Mouse (Mus musculus) midbrain, embryonic 10.5 days (tissue): ENCODE results near the gene Atp6v1e2. TPM values are rescaled to one million over a fixed set of nuclear protein-coding genes. Genes with fewer than 3 reads are reported as not detected.

Experiments used
- DNase-seq: peaks from one replicate; pipeline ENCODE4 v3.0.0-alpha.2; 2017; ENCODE audit warnings: low spot score
- H3K27ac ChIP-seq: fragments of 300-500 bp; sonication (generic); replicated peaks from 2 replicates; pipeline ENCODE4 v1.5.1; 2016; ENCODE audit warnings: mild to moderate bottlenecking
- H3K27me3 ChIP-seq: fragments of 300-500 bp; sonication (generic); 2 replicates; pipeline ENCODE4 v1.6.1; 2016; ENCODE audit warnings: low read depth, mild to moderate bottlenecking; ENCODE audit not compliant: poor library complexity, severe bottlenecking
- H3K36me3 ChIP-seq: fragments of 300-500 bp; sonication (generic); 2 replicates; pipeline ENCODE4 v1.6.1; 2016; ENCODE audit warnings: mild to moderate bottlenecking, moderate library complexity
- H3K4me1 ChIP-seq: fragments of 300-500 bp; sonication (generic); 2 replicates; pipeline ENCODE4 v1.6.1; 2016
- H3K4me3 ChIP-seq: fragments of 300-500 bp; sonication (generic); 2 replicates; pipeline ENCODE4 v1.5.1; 2016; ENCODE audit warnings: mild to moderate bottlenecking, moderate library complexity
- H3K9me3 ChIP-seq: fragments of 300-500 bp; sonication (generic); replicated peaks from 2 replicates; pipeline ENCODE4 v1.6.1; 2016; ENCODE audit warnings: mild to moderate bottlenecking
- WGBS: fragments of 180-500 bp; shearing (Covaris S2); methylation state at CpG from one replicate; pipeline ENCODE4 v1.1.7; 2016; 5-methylcytosine and 5-hydroxymethylcytosine counted together
- polyA plus RNA-seq: library from polyadenylated mRNA; unstranded; fragments of >200 nt; fragmentation: Nextera tagmentation; extraction: Ambion mirVana; gene quantifications from 2 replicates; pipeline ENCODE4 v1.2.1, GENCODE M21; 2016

Atp6v1e2 gene
- polyA plus RNA-seq, 1 experiment from 2014 or later: not detected

GRCm38 (mm10) chr17:86962894-86963585, 15.3 kb upstream of the Atp6v1e2 start, which contains the start of gene Rhoq:
Gene Rhoq, plus strand, starts transcription at chr17:86963082.
- under 1% methylated on average over 81 of the region's 86 CpGs for WGBS
- peak within 1 kb of the TSS; percentile 91 for H3K4me3 ChIP-seq
- peak; percentile 91 for DNase-seq

GRCm38 (mm10) chr17:86962297-86962893, 14.7 kb upstream of the Atp6v1e2 start:
- under 1% methylated on average over 24 of the region's 24 CpGs for WGBS
- Histone ChIP-seq H3K4me3 (peak overlapping the region; percentile 91), H3K27me3 (peaks cover 9% of the 10 kb centered on the region), H3K4me1 (peaks cover 38% of the 10 kb centered on the region), H3K9me3 (no peaks in the 10 kb centered on the region), H3K36me3 (peaks cover 12% of the 10 kb centered on the region), H3K27ac (peak overlapping the region; percentile 97)
- peak; percentile 86 for DNase-seq

More at GRCm38 (mm10) chr17:86962894-86963585, 15.3 kb upstream of the Atp6v1e2 start, which contains the start of gene Rhoq:
- H3K9me3 ChIP-seq: no peaks in the 10 kb centered on the region
- H3K27ac ChIP-seq: peak within 1 kb of the TSS; percentile 97
- peaks cover 9% of the 10 kb centered on the region for H3K27me3 ChIP-seq
- peaks cover 19% of the 10 kb centered on the region for H3K36me3 ChIP-seq
- peaks cover 41% of the 10 kb centered on the region for H3K4me1 ChIP-seq

DNA sequence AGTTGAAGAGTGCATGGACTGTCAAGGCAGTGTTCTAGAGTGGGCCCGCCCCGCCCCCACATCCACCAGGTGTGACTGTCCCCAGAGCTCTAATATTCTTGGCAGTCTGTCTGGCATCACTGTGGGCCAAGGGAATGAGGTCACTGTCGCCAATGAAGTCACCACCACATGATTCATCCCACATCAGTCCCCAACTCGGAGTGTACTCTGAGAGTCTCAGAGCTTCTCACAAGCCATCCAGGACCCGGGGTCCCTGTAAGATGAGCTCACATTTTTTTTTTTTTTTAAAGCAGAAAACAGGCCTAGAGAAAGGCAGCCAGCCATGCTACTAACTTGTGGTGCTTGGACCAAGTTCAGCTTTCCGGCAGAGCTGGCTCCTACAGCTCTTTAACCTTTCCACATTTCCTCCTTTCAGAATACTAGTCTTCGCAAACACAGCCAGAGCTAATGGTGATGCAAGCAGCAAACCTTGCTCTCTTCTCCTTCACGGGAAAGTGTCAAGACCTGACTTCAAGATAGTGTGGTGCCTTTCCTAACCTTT, 13.7 kb upstream of the Atp6v1e2 start:
- Histone ChIP-seq H3K36me3 (0 out of 2 replicates have a peak, but pooled peaks cover 7% of the 10 kb centered on the region), H3K27me3 (peaks cover 9% of the 10 kb centered on the region), H3K4me1 (peaks cover 38% of the 10 kb centered on the region), H3K4me3 (no peak overlapping the region), H3K9me3 (no peaks in the 10 kb centered on the region), H3K27ac (no peak overlapping the region)
- DNase-seq: no peak
- 69% methylated on average over 8 of the region's 8 CpGs for WGBS

GRCm38 (mm10) chr17:86957968-86958367, 10.3 kb upstream of the Atp6v1e2 start:
- Histone ChIP-seq H3K27ac (no peak overlapping the region), H3K9me3 (no peaks in the 10 kb centered on the region), H3K36me3 (no peaks in the 10 kb centered on the region), H3K27me3 (peaks cover 9% of the 10 kb centered on the region), H3K4me1 (peaks cover 14% of the 10 kb centered on the region), H3K4me3 (no peak overlapping the region)
- 92% methylated on average over 14 of the region's 14 CpGs for WGBS
- DNase-seq: no peak

DNA sequence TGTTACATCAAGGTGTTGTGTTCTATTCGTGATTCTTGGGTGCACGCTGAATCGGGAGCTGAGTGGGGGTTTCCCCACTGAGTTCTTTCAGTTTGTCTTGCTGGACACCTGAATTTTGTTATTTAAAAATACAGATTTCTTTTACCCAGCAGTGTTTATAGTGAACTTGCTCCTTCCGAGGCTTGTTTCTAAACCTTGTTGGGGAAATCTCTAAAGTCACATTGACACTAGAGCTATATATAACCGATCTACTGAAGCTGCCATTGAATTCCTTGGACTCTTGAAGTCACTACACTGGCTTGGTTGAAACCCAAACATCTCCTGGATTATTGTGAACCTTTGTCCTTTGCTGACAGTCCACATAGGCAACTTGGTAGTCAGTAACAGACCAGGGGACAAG, 9.5 kb upstream of the Atp6v1e2 start:
- Histone ChIP-seq H3K9me3 (no peaks in the 10 kb centered on the region), H3K4me3 (no peak overlapping the region), H3K36me3 (no peaks in the 10 kb centered on the region), H3K27me3 (peaks cover 9% of the 10 kb centered on the region), H3K27ac (no peak overlapping the region), H3K4me1 (peaks cover 13% of the 10 kb centered on the region)
- DNase-seq: no peak
- 94% methylated on average over 5 of the region's 5 CpGs for WGBS

DNA sequence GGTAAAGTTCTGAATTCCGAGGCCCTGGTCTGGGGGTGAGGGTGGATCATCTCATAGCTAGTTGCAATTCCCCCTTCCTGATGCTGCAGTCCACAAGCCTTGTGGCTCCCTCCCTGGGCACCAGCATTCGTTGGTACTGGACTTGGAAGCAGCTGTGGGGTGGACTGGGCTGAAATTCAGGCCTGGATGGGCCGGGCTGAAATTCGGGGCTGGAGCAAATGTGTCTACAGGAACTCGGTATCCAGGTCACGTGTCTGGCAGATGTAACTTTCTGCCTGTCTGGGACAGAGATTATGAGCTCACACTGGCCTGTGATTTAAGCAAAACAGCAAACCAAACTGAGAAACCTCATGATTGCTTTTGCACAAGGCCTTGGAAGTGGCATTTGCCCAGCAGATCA, 1.1 kb upstream of the Atp6v1e2 start:
- 83% methylated on average over 6 of the region's 6 CpGs for WGBS
- peak overlapping the region; percentile 24 for H3K27ac ChIP-seq

GRCm38 (mm10) chr17:86946078-86946477, 1.6 kb downstream of the Atp6v1e2 start:
- WGBS: 50% methylated on average over 4 of the region's 4 CpGs
- no peaks in the 10 kb centered on the region for H3K9me3 ChIP-seq
- H3K36me3 ChIP-seq: no peaks in the 10 kb centered on the region
- peaks cover 10% of the 10 kb centered on the region; the same call in 1 of the 2 replicates for H3K27me3 ChIP-seq
- no peak overlapping the region for H3K4me3 ChIP-seq
- peaks cover 10% of the 10 kb centered on the region for H3K4me1 ChIP-seq
- DNase-seq: no peak
- no peak overlapping the region for H3K27ac ChIP-seq

More for the DNA sequence above, 1.1 kb upstream of the Atp6v1e2 start:
- Histone ChIP-seq H3K4me1 (peaks cover 10% of the 10 kb centered on the region), H3K9me3 (no peaks in the 10 kb centered on the region), H3K4me3 (no peak overlapping the region), H3K36me3 (no peaks in the 10 kb centered on the region), H3K27me3 (no peaks in the 10 kb centered on the region)
- no peak for DNase-seq

GRCm38 (mm10) chr17:86943158-86943557, 4.5 kb downstream of the Atp6v1e2 start:
- peaks cover 16% of the 10 kb centered on the region for H3K27me3 ChIP-seq
- peaks cover 11% of the 10 kb centered on the region for H3K4me1 ChIP-seq
- no peak for DNase-seq
- no peaks in the 10 kb centered on the region for H3K36me3 ChIP-seq
- WGBS: 90% methylated on average over 6 of the region's 6 CpGs
- H3K4me3 ChIP-seq: no peak overlapping the region
- no peaks in the 10 kb centered on the region for H3K9me3 ChIP-seq
- H3K27ac ChIP-seq: no peak overlapping the region

- Histone ChIP-seq H3K36me3 (no peaks in the 10 kb centered on the region), H3K27me3 (peaks cover 19% of the 10 kb centered on the region), H3K4me3 (no peak overlapping the region), H3K9me3 (no peaks in the 10 kb centered on the region), H3K27ac (no peak overlapping the region), H3K4me1 (peaks cover 17% of the 10 kb centered on the region)
- DNase-seq: no peak
- WGBS: 73% methylated on average over 6 of the region's 6 CpGs
Measured at GRCm38 (mm10) chr17:86942112-86942511, 5.6 kb downstream of the Atp6v1e2 start.

DNA sequence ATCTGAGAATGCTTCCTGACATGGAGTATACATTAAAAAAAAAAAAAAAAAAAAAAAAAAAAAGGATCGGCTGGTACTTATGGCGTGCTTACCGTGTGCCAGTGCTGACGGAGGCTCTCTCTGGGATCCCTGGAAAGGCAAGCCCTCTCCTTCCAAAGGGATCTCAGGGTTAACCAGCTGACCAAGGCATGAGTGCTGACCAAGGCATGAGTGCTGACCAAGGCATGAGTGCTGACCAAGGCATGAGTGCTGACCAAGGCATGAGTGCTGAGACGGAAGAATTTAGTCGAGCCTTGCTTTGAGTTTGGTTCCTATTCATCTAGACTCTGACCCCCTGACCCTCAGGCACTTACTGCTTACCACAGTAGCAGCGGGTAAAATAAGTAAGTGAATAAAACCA, 9.0 kb downstream of the Atp6v1e2 start:
- H3K4me1 ChIP-seq: peaks cover 16% of the 10 kb centered on the region
- DNase-seq: no peak
- H3K27me3 ChIP-seq: peaks cover 32% of the 10 kb centered on the region
- H3K27ac ChIP-seq: no peak overlapping the region
- 55% methylated on average over 7 of the region's 7 CpGs for WGBS
- H3K9me3 ChIP-seq: no peaks in the 10 kb centered on the region
- H3K36me3 ChIP-seq: no peaks in the 10 kb centered on the region
- H3K4me3 ChIP-seq: no peak overlapping the region

- WGBS: 3% methylated on average over 20 of the region's 20 CpGs
- peak; percentile 74 for DNase-seq
Measured at GRCm38 (mm10) chr17:86937497-86938155, 10.1 kb downstream of the Atp6v1e2 start.

GRCm38 (mm10) chr17:86937064-86937463, 10.6 kb downstream of the Atp6v1e2 start:
- H3K4me3 ChIP-seq: peak overlapping the region; percentile 57
- H3K4me1 ChIP-seq: peaks cover 28% of the 10 kb centered on the region
- DNase-seq: no peak
- peak overlapping the region; percentile 77; the same call in 1 of the 2 replicates for H3K27ac ChIP-seq
- H3K36me3 ChIP-seq: no peaks in the 10 kb centered on the region
- WGBS: 84% methylated on average over 2 of the region's 2 CpGs
- peaks cover 33% of the 10 kb centered on the region for H3K27me3 ChIP-seq
- no peaks in the 10 kb centered on the region for H3K9me3 ChIP-seq

More at GRCm38 (mm10) chr17:86937497-86938155, 10.1 kb downstream of the Atp6v1e2 start:
- Histone ChIP-seq H3K9me3 (no peaks in the 10 kb centered on the region), H3K36me3 (no peaks in the 10 kb centered on the region), H3K4me3 (peak overlapping the region; percentile 57), H3K4me1 (peaks cover 24% of the 10 kb centered on the region), H3K27me3 (peaks cover 35% of the 10 kb centered on the region), H3K27ac (peak overlapping the region; percentile 77)
